Mouse (Mus musculus): Measurements from ENCODE around the gene Trappc13. TPM values are rescaled to one million over a fixed set of nuclear protein-coding genes. Genes with fewer than 3 reads are reported as not detected.

Gene Trappc13
- polyA plus RNA-seq, 1 experiment from 2014 or later, result 66.2 TPM

Other genes with a start within 250 kb of the Trappc13 start
- gene Nln, start 68.9 kb downstream of the Trappc13 start, polyA plus RNA-seq (2015; fragmentation: Nextera tagmentation; extraction: Ambion mirVana), result 16.1 and 18.6 TPM in 2 replicates
- gene Sgtb, start 68.7 kb downstream of the Trappc13 start, polyA plus RNA-seq (2015; fragmentation: Nextera tagmentation; extraction: Ambion mirVana), result 5.9 and 6.5 TPM in 2 replicates
- gene Trim23, start 328 bp upstream of the Trappc13 start, polyA plus RNA-seq (2015; fragmentation: Nextera tagmentation; extraction: Ambion mirVana), result 19.0 and 20.8 TPM in 2 replicates
- gene Cenpk, start 50.1 kb upstream of the Trappc13 start, polyA plus RNA-seq (2015; fragmentation: Nextera tagmentation; extraction: Ambion mirVana), result 77.8 and 82.9 TPM in 2 replicates
- 17.4 and 18.8 TPM in 2 replicates for gene Ppwd1, start 50.4 kb upstream of the Trappc13 start, polyA plus RNA-seq (2015; fragmentation: Nextera tagmentation; extraction: Ambion mirVana)
- gene Adamts6, start 109.4 kb upstream of the Trappc13 start, polyA plus RNA-seq (2015; fragmentation: Nextera tagmentation; extraction: Ambion mirVana), result 1.9 and 2.3 TPM in 2 replicates

Data from kidney, embryonic 15.5 days (tissue).